Mouse (Mus musculus): ENCODE measurements around the gene Rpsa.

Rpsa gene

GRCm38 (mm10) chr9:120167826-120168225, 40.3 kb downstream of the Rpsa start:
- no peak for DNase-seq (ENCODE audit: low read depth, low spot score)

- DNase-seq (ENCODE audit: low read depth, low spot score) = peak; percentile 19
Measured at GRCm38 (mm10) chr9:120171295-120171694, 43.8 kb downstream of the Rpsa start.

DNA sequence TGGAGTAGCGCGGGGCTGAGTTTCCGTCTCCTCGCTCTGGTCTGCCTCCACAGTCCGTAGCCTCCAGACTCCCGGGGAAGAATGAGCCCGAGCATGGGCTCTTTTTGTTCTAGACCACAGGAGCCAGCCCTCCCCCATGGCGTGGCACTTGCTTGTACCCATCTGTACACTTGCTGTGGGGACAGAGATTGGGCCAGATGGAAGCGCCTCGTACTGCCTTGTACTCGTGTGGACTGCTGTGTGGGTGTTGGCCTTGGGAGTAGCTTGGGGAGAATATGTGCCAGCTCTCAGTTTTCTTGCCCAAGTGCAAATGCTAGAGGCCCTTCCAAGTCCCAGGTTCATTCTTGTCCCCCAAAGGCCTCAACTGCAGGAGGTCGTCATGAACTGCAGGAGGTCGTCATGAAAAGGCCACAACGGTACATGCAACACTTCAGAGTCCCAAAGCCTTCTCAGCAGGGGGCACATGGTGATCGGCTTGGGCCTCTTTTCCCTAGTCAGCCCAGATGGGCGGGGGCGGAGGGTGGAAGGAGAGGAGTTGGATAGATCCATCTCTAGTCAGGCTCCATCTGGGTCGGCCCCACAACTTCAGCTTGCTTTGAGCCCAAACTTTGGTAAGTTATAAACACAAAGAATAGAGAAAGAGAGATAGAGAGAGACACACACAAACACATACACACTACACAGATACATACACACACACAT, 47.1 kb downstream of the Rpsa start:
- DNase-seq (ENCODE audit: low read depth, low spot score) = no peak

- DNase-seq (ENCODE audit: low read depth, low spot score) = no peak
Measured at GRCm38 (mm10) chr9:120178813-120179212, 51.3 kb downstream of the Rpsa start.

All from embryo, embryonic 11.5 days (tissue).